Mouse (Mus musculus): Measurements from ENCODE around the gene Zfp3.

Zfp3 gene

GRCm38 (mm10) chr11:70809011-70809410, 45.0 kb downstream of the Zfp3 start:
- DNase-seq: no peak

GRCm38 (mm10) chr11:70811041-70811440, 47.0 kb downstream of the Zfp3 start:
- DNase-seq: no peak

GRCm38 (mm10) chr11:70811471-70812240, 47.6 kb downstream of the Zfp3 start:
- DNase-seq: no peak

- DNase-seq: peak in 1 of 2 experiments; percentile 52
These were observed 48.4 kb downstream of the Zfp3 start, which contains the start of gene Scimp for GRCm38 (mm10) chr11:70812365-70812764. Gene Scimp (minus strand): TSS chr11:70812586.

- DNase-seq: no peak
These were observed 51.1 kb downstream of the Zfp3 start for GRCm38 (mm10) chr11:70815071-70815470.

- peak in 1 of 2 experiments; percentile 57 for DNase-seq
These were observed 51.6 kb downstream of the Zfp3 start for GRCm38 (mm10) chr11:70815498-70816078.

- no peak for DNase-seq
These were observed 52.8 kb downstream of the Zfp3 start for GRCm38 (mm10) chr11:70816770-70817169.

- no peak for DNase-seq
These were observed 56.1 kb downstream of the Zfp3 start for GRCm38 (mm10) chr11:70820120-70820519.

- DNase-seq: no peak
These were observed 58.0 kb downstream of the Zfp3 start for GRCm38 (mm10) chr11:70821728-70822591.
